Mouse (Mus musculus) central nervous system, embryonic 11.5 days (tissue): ENCODE results near the gene Fyco1. TPM values are rescaled to one million over a fixed set of nuclear protein-coding genes. Genes with fewer than 3 reads are reported as not detected.

Source experiments
- polyA plus RNA-seq: library from polyadenylated mRNA; depleted of rRNA; stranded (reverse); fragments of >200 nt; gene quantifications from 2 replicates; pipeline ENCODE4 v1.2.3, GENCODE M21; 2012; rRNA removed

The Fyco1 gene
- 4.8 and 7.8 TPM in 2 replicates for polyA plus RNA-seq

DNA sequence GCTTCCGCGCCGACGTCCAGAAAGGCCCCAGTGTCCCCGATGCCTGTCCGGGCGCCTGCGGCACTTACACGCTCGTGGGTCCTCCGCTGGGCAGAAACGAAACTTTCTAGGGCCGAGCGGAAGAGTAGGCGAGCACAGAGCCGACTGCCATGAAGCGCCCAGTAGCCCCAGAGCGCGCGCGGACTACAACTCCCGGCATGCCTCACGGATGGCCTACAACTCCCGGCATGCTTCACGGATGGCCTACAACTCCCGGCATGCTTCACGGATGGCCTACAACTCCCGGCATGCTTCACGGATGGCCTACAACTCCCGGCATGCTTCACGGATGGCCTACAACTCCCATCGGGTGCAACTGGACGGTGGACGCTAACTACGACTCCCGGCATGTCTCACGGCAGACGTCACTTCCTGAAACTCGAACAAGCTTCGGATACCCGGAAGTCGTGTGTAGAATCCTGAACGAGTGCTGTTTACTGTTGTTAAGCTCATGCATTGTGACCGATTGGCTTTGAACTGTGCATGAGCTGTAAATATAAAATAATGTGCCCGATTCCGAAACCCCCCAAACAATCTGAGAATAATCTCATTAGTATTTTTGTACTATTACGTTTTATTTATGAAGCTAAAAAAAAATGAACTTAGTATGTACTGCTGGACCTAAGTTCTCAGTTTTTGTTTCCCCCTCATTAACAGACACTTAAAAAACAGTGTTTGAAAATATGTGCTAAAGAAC is at the start of gene Fyco1:
TSS of gene Fyco1 (minus strand) at position 187 of the 736 bp plus-strand sequence.

DNA sequence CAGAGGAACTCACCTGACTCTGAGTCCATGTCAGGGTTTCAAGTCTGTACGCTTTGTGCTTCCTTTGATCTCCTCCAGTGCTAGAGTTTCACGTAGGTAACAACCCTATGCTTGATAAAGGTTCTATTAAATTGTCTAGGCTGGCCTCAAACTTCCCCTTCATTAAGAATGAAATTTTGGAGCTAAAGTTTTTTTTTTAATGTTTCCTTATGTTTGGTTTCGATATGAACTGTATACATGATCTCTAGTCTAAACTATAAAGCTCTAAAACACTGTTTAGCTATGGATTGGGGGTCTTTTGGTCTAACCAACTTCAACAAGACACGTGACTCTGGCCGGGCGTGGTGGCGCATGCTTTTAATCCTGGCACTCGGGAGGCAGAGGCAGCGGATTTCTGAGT is 10.2 kb upstream of the Fyco1 start, which contains the start of gene Xcr1:
TSS of gene Xcr1 (minus strand) at position 101 of the 400 bp plus-strand sequence.

DNA sequence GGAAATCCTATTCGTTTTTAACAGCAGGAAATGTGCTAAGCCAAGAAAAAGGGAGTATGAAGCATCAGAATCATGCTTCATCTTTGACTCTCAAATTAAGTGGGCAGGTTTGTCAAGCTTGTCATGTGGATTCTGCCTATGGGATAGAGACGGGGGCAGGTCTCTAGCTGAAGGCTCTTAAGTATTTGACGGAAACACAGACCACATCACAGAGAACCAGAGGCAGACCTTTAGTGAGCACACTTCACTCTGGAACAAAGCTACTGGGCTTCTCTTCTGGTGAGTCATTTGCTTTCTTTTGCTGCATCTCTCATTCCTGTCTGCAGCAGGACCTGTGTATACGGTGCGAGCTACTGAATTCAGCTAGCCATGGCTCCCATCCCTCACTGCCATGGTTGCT is 45.4 kb downstream of the Fyco1 start, which contains the start of gene Cxcr6:
TSS of gene Cxcr6 (plus strand) at position 209 of the 400 bp plus-strand sequence.

Other genes starting within 250 kb of the Fyco1 start
- 0.07 and 0.14 TPM in 2 replicates for gene Slc6a20b, start 219.3 kb downstream of the Fyco1 start, polyA plus RNA-seq
- gene Ccr9, start 173.5 kb downstream of the Fyco1 start, polyA plus RNA-seq, result 0.08 and 0.09 TPM in 2 replicates
- 1.00 and 1.3 TPM in 2 replicates for gene Slc6a20a, start 173.0 kb downstream of the Fyco1 start, polyA plus RNA-seq
- 29.7 and 30.6 TPM in 2 replicates for gene Lztfl1, start 134.2 kb downstream of the Fyco1 start, polyA plus RNA-seq
- not detected in 2 replicates for gene Cxcr6, start 45.4 kb downstream of the Fyco1 start, polyA plus RNA-seq
- not detected in 2 replicates for gene Xcr1, start 10.1 kb upstream of the Fyco1 start, polyA plus RNA-seq
- 0.72 and 1.0 TPM in 2 replicates for gene Ccr1, start 116.8 kb upstream of the Fyco1 start, polyA plus RNA-seq
- gene Ccr1l1, start 126.5 kb upstream of the Fyco1 start, polyA plus RNA-seq, result not detected in 2 replicates
- gene Ccr3, start 170.1 kb upstream of the Fyco1 start, polyA plus RNA-seq, result 0.01 TPM in 1 of 2 replicates, not detected in the other